Mouse (Mus musculus) A20 (cell line): ENCODE measurements around the gene Miox.

Source experiments
- DNase-seq: peaks from one replicate; pipeline ENCODE4 v3.0.0-alpha.2; 2011; ENCODE audit warnings: low read depth, low spot score

Miox gene

GRCm38 (mm10) chr15:89315190-89315731, 18.9 kb upstream of the Miox start, which contains the start of gene Sbf1:
Gene Sbf1 (minus strand): TSS chr15:89315311.
- DNase-seq, result peak; percentile 97

- peak; percentile 68 for DNase-seq
These were observed 18.1 kb upstream of the Miox start for GRCm38 (mm10) chr15:89316146-89316545.

GRCm38 (mm10) chr15:89321264-89321663, 12.9 kb upstream of the Miox start:
- no peak for DNase-seq

GRCm38 (mm10) chr15:89322670-89323522, 11.3 kb upstream of the Miox start, which contains the start of gene Adm2:
Gene Adm2 (plus strand): TSS chr15:89322720.
- peak; percentile 64 for DNase-seq

GRCm38 (mm10) chr15:89323656-89324055, 10.5 kb upstream of the Miox start:
- DNase-seq, result no peak

- no peak for DNase-seq
These were observed 7.8 kb upstream of the Miox start for GRCm38 (mm10) chr15:89326441-89326840.

- no peak for DNase-seq
These were observed 758 bp downstream of the Miox start for GRCm38 (mm10) chr15:89334774-89335537.

GRCm38 (mm10) chr15:89336422-89336821, 2.2 kb downstream of the Miox start:
- no peak for DNase-seq

GRCm38 (mm10) chr15:89339696-89340095, 5.5 kb downstream of the Miox start:
- DNase-seq, result peak; percentile 84

GRCm38 (mm10) chr15:89340136-89340535, 5.9 kb downstream of the Miox start:
- peak; percentile 49 for DNase-seq

GRCm38 (mm10) chr15:89341678-89342077, 7.5 kb downstream of the Miox start:
- DNase-seq, result no peak

GRCm38 (mm10) chr15:89343325-89343724, 9.1 kb downstream of the Miox start:
- no peak for DNase-seq

- DNase-seq, result no peak
These were observed 16.2 kb downstream of the Miox start for GRCm38 (mm10) chr15:89350447-89350846.

GRCm38 (mm10) chr15:89351302-89351701, 17.1 kb downstream of the Miox start:
- no peak for DNase-seq

- DNase-seq, result no peak
These were observed 17.9 kb downstream of the Miox start for GRCm38 (mm10) chr15:89352054-89352453.

- no peak for DNase-seq
These were observed 18.6 kb downstream of the Miox start for GRCm38 (mm10) chr15:89352795-89353194.

- DNase-seq, result no peak
These were observed 19.6 kb downstream of the Miox start for GRCm38 (mm10) chr15:89353837-89354236.

GRCm38 (mm10) chr15:89354455-89354854, 20.3 kb downstream of the Miox start:
- DNase-seq, result no peak

- peak; percentile 97 for DNase-seq
These were observed 21.3 kb downstream of the Miox start, which contains the start of the genes Lmf2 and Ncaph2 for GRCm38 (mm10) chr15:89355241-89356187. Gene Lmf2 (minus strand): TSS chr15:89355659. Gene Ncaph2 (plus strand): TSS chr15:89355719.

GRCm38 (mm10) chr15:89356372-89356771, 22.2 kb downstream of the Miox start:
- peak; percentile 97 for DNase-seq

- no peak for DNase-seq
These were observed 24.6 kb downstream of the Miox start for GRCm38 (mm10) chr15:89358784-89359183.
